Mouse (Mus musculus): ENCODE measurements around the gene Mrrf. TPM values are rescaled to one million over a fixed set of nuclear protein-coding genes. Genes with fewer than 3 reads are reported as not detected.

Gene Mrrf
- total RNA-seq, 2 experiments from 2014 or later: 14.7 to 14.9 TPM

- no peak for DNase-seq
Measured at GRCm38 (mm10) chr2:36234526-36235368, 98.6 kb downstream of the Mrrf start.

GRCm38 (mm10) chr2:36235917-36236316 is 99.7 kb downstream of the Mrrf start:
- DNase-seq: no peak

GRCm38 (mm10) chr2:36236889-36237288 is 100.7 kb downstream of the Mrrf start:
- no peak for DNase-seq

GRCm38 (mm10) chr2:36237557-36237956 is 101.4 kb downstream of the Mrrf start:
- DNase-seq: no peak

- no peak for DNase-seq
Measured at GRCm38 (mm10) chr2:36238467-36238866, 102.3 kb downstream of the Mrrf start.

- no peak for DNase-seq
Measured at GRCm38 (mm10) chr2:36238951-36239350, 102.8 kb downstream of the Mrrf start.

Other genes starting within 250 kb of the Mrrf start
- 10 to 100 TPM; 36.1 to 42.9 TPM for gene Ttll11, start 156.5 kb upstream of the Mrrf start, total RNA-seq (2021)
- gene Ndufa8, start 87.0 kb upstream of the Mrrf start, total RNA-seq (2021): 100 to 1,000 TPM; 174 to 197 TPM
- gene Morn5, start 86.9 kb upstream of the Mrrf start, total RNA-seq (2021): 1 to 10 TPM; 1.3 to 1.7 TPM
- gene Lhx6, start 31.0 kb upstream of the Mrrf start, total RNA-seq (2021): 10 to 100 TPM; 16.3 to 17.3 TPM
- 10 to 100 TPM; 50.6 to 53.2 TPM for gene Rbm18, start 384 bp downstream of the Mrrf start, total RNA-seq (2021)
- 10 to 100 TPM; 16.1 to 16.9 TPM for gene Ptgs1, start 94.0 kb downstream of the Mrrf start, total RNA-seq (2021)
- gene Olfr338, start 237.1 kb downstream of the Mrrf start, total RNA-seq (2021): under 1 TPM in 1 of 2 experiments, not detected in 1; 0.08 TPM

Measured in layer of hippocampus, postnatal 36 days (tissue).